Mouse (Mus musculus) cerebellum, postnatal 36 days (tissue): ENCODE measurements around the gene Gm3685.
A peak's percentile ranks its signal among the peaks of the same experiment; 100 is the strongest.
"Not testable (repeated sequence)": the region's sequence is repeated elsewhere in the genome, so short reads cannot be mapped to it uniquely, and the experiment has no call there.

Source experiments
- DNase-seq, 2 experiments: peaks; one replicate each; pipeline ENCODE4 v3.0.0; 2021 to 2022; ENCODE audit warnings: mixed read lengths in 2 of 2

The Gm3685 gene

DNA sequence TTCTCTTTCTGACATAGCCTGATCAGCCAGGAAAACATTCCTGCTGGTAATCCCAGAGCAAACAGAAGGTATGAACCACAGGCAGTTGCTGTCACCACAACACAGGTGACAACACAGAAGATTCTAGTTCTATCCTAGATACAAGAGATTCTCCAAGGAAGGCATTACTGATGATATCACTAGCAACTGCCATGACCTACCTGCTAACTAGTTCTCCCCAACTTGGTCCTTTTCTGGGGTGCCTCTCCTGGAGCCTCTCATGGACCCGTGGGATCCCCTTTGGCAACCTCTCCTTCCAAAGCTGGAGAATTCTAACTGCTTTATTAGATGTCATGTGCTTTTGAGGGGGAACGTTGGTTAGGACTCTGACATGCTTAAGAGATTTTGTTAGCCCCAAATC is at the start of gene Gm3685:
Gene Gm3685 (minus strand): TSS at position 101 of the 400 bp plus-strand sequence.
- not testable (repeated sequence) for DNase-seq

DNA sequence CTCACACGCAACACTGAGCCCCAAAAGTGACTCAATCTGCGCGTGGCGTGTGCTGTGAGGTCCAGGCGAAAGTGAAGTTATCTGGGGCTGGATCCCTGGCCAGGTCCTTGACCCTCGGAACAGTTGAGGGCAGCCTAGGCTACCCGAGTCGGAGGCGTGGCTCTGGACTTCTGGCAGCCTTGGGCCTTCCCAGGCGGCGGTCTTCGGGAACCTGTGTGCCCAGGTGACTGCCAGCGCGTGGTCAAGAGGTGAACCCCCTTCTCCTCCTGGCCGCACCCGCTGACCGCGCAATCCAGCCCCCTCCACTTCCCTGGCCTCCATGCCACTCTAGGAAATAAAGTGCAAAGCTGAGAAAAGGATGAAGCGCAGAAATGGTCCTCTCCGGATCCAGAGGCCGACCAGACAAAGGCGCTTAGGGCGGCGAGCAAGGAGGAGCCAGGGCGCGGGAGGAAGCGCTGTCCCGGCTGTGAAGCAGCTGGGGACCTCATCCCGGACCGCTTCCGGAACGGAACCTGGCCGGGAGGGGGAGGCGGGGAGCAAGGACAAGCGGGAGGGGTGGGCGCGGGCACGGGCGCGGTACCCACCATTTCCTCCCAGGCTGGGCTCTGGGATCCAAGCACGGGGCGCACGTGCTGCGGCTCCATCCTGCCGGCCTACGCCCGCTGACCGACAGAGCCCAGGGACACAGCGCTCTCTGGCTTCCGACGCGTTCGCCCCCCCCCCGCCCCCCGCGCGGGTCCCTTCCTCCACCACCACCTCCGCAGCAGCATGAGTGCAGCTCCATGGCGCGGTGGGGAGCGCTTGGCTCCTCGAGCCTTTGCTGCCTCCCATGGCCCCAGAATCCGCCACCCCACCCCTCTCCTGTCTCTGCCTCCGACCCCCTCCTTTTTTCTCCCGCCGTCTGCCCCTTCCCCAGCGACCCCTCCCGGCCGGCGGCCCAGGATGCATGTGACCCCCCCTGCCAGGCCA is 17.7 kb downstream of the Gm3685 start, which contains the start of gene Gm10406:
Gene Gm10406 (minus strand): TSS at position 669 of the 969 bp plus-strand sequence.
- peak in 1 of 2 experiments; percentile 4 for DNase-seq

DNA sequence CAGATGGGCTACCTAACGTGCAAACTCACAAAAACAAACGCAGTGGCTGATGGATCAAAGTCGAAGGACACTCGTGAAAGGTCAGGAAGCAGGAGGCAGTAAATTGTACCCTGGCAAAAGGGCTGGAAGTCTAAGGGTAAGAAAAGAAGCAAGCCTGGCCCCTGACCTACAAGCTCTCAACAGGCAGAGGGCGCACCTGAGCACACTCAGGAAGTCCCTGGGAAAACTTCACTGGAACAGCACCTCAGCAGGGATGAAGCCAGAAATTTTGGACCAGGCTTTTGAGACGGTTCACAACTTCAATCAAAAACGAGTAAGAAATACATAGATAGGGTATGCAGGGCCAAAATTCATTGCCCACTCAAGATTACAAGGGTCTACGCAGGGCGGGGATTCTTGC is 18.5 kb downstream of the Gm3685 start:
- DNase-seq: peak in 1 of 2 experiments; percentile 2
